Mouse (Mus musculus): ENCODE data around the gene Cds2.

- TF ChIP-seq POLR2A (IDR thresholded peaks at IDR 0.05; ENCODE audit: low read depth, low read length) (no peak), CTCF (conservative IDR thresholded peaks at IDR 0.05; ENCODE audit: insufficient read depth, insufficient read length, low read depth, low read length) (no peak)
Observed at GRCm38 (mm10) chr2:132301436-132301835, 38.5 kb downstream of the Cds2 start.
